Mouse (Mus musculus): ENCODE data around the gene Dync2li1. TPM values are rescaled to one million over a fixed set of nuclear protein-coding genes. Genes with fewer than 3 reads are reported as not detected.

The Dync2li1 gene
- total RNA-seq, 4 experiments from 2014 or later: 21.3 to 24.5 (median 22.5) TPM

- no peak for DNase-seq (ENCODE audit: low spot score in 2 of 2)
These were observed 56.7 kb downstream of the Dync2li1 start, which contains the start of gene Abcg5 for GRCm38 (mm10) chr17:84682734-84683717. TSS of gene Abcg5 (minus strand) at chr17:84683011.

DNA sequence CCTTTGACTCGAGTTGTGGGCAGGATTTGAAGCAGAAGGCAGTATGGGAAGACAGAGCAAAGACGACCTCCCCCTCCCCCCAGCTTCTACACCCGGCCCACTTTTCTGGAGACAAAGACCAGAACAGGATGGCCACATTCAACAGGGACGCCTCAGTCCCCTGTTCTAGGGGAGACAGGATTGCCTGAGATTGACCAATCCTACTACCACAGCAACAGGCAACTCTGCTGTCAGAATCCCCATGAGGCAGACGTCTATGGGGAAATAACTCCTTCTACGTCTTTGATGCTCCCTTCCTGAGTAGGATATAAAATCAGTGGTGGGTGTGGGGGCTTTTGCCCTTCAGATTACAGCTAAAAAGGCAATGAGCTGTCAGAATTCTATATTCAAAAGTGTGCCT is 58.0 kb downstream of the Dync2li1 start:
- DNase-seq (ENCODE audit: low spot score in 2 of 2): no peak

DNA sequence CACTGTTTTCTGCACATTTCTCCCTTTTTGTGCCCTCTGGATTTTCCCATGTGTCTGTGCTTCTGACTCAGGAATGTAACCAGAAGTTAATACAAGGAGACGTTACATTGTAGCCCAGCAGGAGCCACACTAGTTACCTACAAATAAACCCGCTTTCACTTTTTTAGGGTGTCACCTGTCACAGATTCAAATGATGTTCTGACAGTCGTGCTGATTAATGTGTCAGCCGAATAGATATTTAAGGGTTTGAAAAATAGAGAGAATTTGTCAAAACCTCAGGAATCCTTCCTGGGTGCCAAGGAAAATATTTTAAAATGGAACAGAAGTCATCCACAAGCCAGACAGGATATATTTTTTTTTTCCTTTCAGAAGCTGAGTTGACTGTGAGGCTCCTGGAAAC is 59.0 kb downstream of the Dync2li1 start:
- DNase-seq (ENCODE audit: low spot score in 2 of 2): no peak

GRCm38 (mm10) chr17:84687994-84688393 is 61.7 kb downstream of the Dync2li1 start:
- DNase-seq (ENCODE audit: low spot score in 2 of 2): no peak

DNA sequence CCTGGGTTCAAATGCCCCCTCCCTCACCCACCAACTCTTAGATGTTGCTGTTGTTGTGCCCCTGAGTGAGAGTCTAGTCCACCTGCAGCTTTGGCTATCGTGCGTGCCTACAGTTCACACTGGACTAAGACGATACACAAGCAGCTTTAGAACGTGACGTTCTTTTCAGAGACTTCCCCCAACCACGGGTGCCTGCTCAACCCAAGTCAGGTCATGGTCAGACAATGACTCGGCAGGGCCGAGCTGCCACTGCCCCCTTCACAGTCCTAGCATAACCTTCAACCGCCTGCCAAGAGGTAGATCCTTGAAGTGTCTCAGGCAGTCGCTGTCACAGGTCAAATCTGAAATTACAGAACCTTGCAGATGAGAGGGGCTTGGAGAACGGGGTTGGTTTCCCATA is 62.5 kb downstream of the Dync2li1 start:
- DNase-seq (ENCODE audit: low spot score in 2 of 2): no peak

- DNase-seq (ENCODE audit: low spot score in 2 of 2): no peak
These were observed 63.0 kb downstream of the Dync2li1 start for GRCm38 (mm10) chr17:84689316-84689715.

DNA sequence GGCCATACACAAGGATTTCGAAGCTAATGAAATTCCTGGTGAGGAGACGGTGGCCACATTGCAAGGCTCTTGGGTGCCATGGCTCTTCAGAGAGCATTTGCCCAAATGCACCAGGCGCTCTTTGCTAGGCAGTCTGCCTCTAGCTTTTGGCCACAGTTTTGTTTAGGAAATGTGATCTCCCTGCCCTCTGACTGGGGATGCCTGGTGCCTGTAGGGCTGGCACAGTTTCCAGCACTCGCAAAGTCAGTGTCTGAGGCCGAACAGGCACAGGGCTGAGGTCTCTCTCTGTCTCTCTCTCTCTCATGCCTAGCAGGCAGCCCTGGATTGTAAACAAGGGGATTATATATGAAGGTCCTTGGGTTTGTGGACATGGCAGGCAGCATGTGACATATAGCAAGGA is 63.8 kb downstream of the Dync2li1 start:
- no peak for DNase-seq (ENCODE audit: low spot score in 2 of 2)

DNA sequence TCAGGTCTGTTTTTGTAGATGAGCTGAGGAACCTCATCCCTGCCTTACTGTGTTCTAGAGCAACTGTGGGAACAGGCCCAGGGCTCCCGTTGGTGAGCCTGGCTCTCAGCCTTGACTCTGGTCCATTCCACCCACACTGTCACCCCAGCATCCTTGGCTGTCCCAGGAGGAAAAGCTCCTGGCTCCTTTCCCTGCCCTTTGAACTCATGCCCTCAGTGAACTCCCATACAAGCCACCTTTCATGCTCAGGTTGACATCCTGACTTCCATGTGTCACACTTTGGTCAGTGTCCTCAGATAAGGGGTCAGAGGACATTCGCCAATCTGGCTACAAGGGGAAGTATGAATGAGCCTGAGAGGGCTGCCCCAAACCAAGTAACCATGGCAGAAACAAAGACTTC is 67.4 kb downstream of the Dync2li1 start:
- DNase-seq (ENCODE audit: low spot score in 2 of 2): no peak

GRCm38 (mm10) chr17:84696537-84696936 is 70.2 kb downstream of the Dync2li1 start:
- no peak for DNase-seq (ENCODE audit: low spot score in 2 of 2)

DNA sequence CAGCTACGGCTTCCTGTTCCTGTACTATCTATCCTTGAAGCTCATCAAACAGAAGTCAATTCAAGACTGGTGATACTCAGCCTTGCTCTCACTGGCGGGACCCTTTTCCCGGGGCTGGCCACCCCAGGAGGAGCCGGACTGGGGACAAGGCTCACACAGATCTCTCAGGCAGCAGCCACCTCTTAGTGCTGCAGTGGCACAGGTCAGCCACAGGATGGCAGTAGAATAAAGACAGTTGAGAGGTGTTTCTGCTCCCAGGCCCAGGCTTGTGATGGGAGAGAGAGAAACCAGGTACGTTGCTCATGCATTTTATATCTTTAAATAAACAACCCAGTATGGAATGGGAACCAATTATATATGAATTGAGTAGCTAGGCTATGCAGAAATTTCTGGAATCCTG is 72.4 kb downstream of the Dync2li1 start:
- DNase-seq (ENCODE audit: low spot score in 2 of 2): peak; percentile 43 to 55

Other genes with a start within 250 kb of the Dync2li1 start
- gene Thada, start 160.3 kb upstream of the Dync2li1 start, total RNA-seq (2022): 10 to 100 TPM; 15.0 to 17.3 (median 15.6) TPM
- gene Plekhh2, start 114.6 kb upstream of the Dync2li1 start, total RNA-seq (2022): 1 to 10 TPM; 5.0 to 6.0 (median 6.0) TPM
- under 1 TPM in 1 of 4 experiments, not detected in 3; 0.13 TPM for gene Abcg8, start 49.8 kb downstream of the Dync2li1 start, total RNA-seq (2022)
- under 1 TPM in 1 of 4 experiments, not detected in 3; 0.30 TPM for gene Abcg5, start 56.5 kb downstream of the Dync2li1 start, total RNA-seq (2022)
- gene Lrpprc, start 164.3 kb downstream of the Dync2li1 start, total RNA-seq (2022): 10 to 100 TPM; 55.7 to 59.4 (median 57.9) TPM